Mouse (Mus musculus) 3T3-L1 (cell line): ENCODE data around the gene Baiap2.
A peak's percentile ranks its signal among the peaks of the same experiment; 100 is the strongest.

Source experiments
- DNase-seq: peaks from one replicate; pipeline ENCODE4 v3.0.0-alpha.2; 2015; ENCODE audit warnings: low read depth, low spot score

The Baiap2 gene

GRCm38 (mm10) chr11:119978701-119979100, 36.1 kb downstream of the Baiap2 start:
- no peak for DNase-seq

GRCm38 (mm10) chr11:119979596-119980385, 37.2 kb downstream of the Baiap2 start:
- DNase-seq = peak; percentile 82

- no peak for DNase-seq
These were observed 39.2 kb downstream of the Baiap2 start for GRCm38 (mm10) chr11:119981769-119982168.

- DNase-seq = no peak
These were observed 39.7 kb downstream of the Baiap2 start for GRCm38 (mm10) chr11:119982236-119982635.

- no peak for DNase-seq
These were observed 40.6 kb downstream of the Baiap2 start for GRCm38 (mm10) chr11:119983151-119983550.

- peak; percentile 56 for DNase-seq
These were observed 44.3 kb downstream of the Baiap2 start for GRCm38 (mm10) chr11:119986751-119987425.

GRCm38 (mm10) chr11:119987876-119988275, 45.3 kb downstream of the Baiap2 start:
- no peak for DNase-seq

GRCm38 (mm10) chr11:119988391-119988790, 45.8 kb downstream of the Baiap2 start:
- peak; percentile 75 for DNase-seq

- DNase-seq = peak; percentile 98
These were observed 46.6 kb downstream of the Baiap2 start for GRCm38 (mm10) chr11:119989115-119989564.

GRCm38 (mm10) chr11:119990658-119991337, 48.2 kb downstream of the Baiap2 start:
- DNase-seq = peak; percentile 27

- peak; percentile 93 for DNase-seq
These were observed 48.7 kb downstream of the Baiap2 start for GRCm38 (mm10) chr11:119991338-119991678.

GRCm38 (mm10) chr11:119997351-119997750, 54.8 kb downstream of the Baiap2 start:
- no peak for DNase-seq

GRCm38 (mm10) chr11:120002041-120002440, 59.5 kb downstream of the Baiap2 start:
- no peak for DNase-seq

- DNase-seq = no peak
These were observed 60.2 kb downstream of the Baiap2 start for GRCm38 (mm10) chr11:120002634-120003220.

GRCm38 (mm10) chr11:120005434-120006317, 63.1 kb downstream of the Baiap2 start:
- no peak for DNase-seq

- DNase-seq = no peak
These were observed 65.0 kb downstream of the Baiap2 start for GRCm38 (mm10) chr11:120007496-120008080.

- DNase-seq = no peak
These were observed 65.9 kb downstream of the Baiap2 start for GRCm38 (mm10) chr11:120008501-120008900.

- no peak for DNase-seq
These were observed 66.4 kb downstream of the Baiap2 start for GRCm38 (mm10) chr11:120008956-120009355.

GRCm38 (mm10) chr11:120009937-120010336, 67.4 kb downstream of the Baiap2 start:
- no peak for DNase-seq

GRCm38 (mm10) chr11:120011114-120011760, 68.7 kb downstream of the Baiap2 start:
- DNase-seq = no peak
